Mouse (Mus musculus) CH12.LX (cell line): ENCODE measurements around the gene Scin. TPM values are rescaled to one million over a fixed set of nuclear protein-coding genes. Genes with fewer than 3 reads are reported as not detected.

ENCODE experiments used
- DNase-seq: peaks from one replicate; pipeline ENCODE4 v3.0.0-alpha.2; 2013; ENCODE audit errors: extremely low read depth
- H3K27ac ChIP-seq: 2 replicates; pipeline ENCODE4 v1.5.1; 2012; ENCODE audit warnings: low read depth, mild to moderate bottlenecking, control low read depth, moderate library complexity; ENCODE audit not compliant: insufficient read depth
- H3K27me3 ChIP-seq: replicated peaks from 2 replicates; pipeline ENCODE3; 2012; ENCODE audit warnings: inconsistent platforms
- H3K36me3 ChIP-seq, 2 experiments: replicated peaks in 1 of 2; 2 replicates each; pipeline versions ENCODE3 to v1.6.1; 2012; ENCODE audit warnings: inconsistent platforms in 1 of 2, low read length in 1 of 2, mild to moderate bottlenecking in 1 of 2, mixed read lengths in 1 of 2, moderate library complexity in 1 of 2; ENCODE audit not compliant: control insufficient read depth in 1 of 2, insufficient read depth in 1 of 2
- H3K4me1 ChIP-seq, 2 experiments: 2 replicates each; pipeline ENCODE4 v1.6.1; 2012; ENCODE audit warnings: inconsistent platforms in 1 of 2, moderate library complexity in 1 of 2; ENCODE audit not compliant: insufficient read depth in 2 of 2, control insufficient read depth in 1 of 2
- H3K4me2 ChIP-seq: 2 replicates; pipeline ENCODE4 v1.6.1; 2012; ENCODE audit warnings: low read depth, mild to moderate bottlenecking, control low read depth; ENCODE audit not compliant: poor library complexity, insufficient read depth, severe bottlenecking
- H3K4me3 ChIP-seq, 3 experiments: fragments of 150-350 bp in 1 of 3; sonication (generic) in 1 of 3; replicated peaks in 1 of 3; 2 replicates each; pipeline versions ENCODE3 to v1.5.1; 2011 to 2012; ENCODE audit warnings: low read depth in 2 of 3, low read length in 2 of 3, mild to moderate bottlenecking in 2 of 3, moderate library complexity in 2 of 3, control low read depth in 1 of 3, improper control_type of control experiment in 1 of 3, inconsistent platforms in 1 of 3, mixed read lengths in 1 of 3; ENCODE audit not compliant: poor library complexity in 1 of 3
- H3K79me2 ChIP-seq: replicated peaks from 2 replicates; pipeline ENCODE4 v1.6.1; 2012; ENCODE audit warnings: mild to moderate bottlenecking, moderate library complexity; ENCODE audit not compliant: control insufficient read depth, poor library complexity, insufficient read depth, severe bottlenecking; ENCODE audit errors: extremely low read depth
- H3K9ac ChIP-seq: 2 replicates; pipeline ENCODE4 v1.6.1; 2012; ENCODE audit warnings: low read depth, mild to moderate bottlenecking, control low read depth, moderate library complexity; ENCODE audit not compliant: insufficient read depth
- H3K9me3 ChIP-seq: replicated peaks from 2 replicates; pipeline ENCODE3; 2012; ENCODE audit warnings: low read length, inconsistent platforms, mixed read lengths
- BHLHE40 ChIP-seq: IDR thresholded peaks from 2 replicates; pipeline ENCODE4 v1.6.1; 2011; ENCODE audit warnings: mild to moderate bottlenecking, low read depth, low read length, improper control_type of control experiment
- CHD2 ChIP-seq: IDR thresholded peaks from 2 replicates; pipeline ENCODE4 v1.6.1; 2011; ENCODE audit warnings: low read length, improper control_type of control experiment
- CTCF ChIP-seq, 2 experiments: IDR thresholded peaks in 1 of 2; conservative IDR thresholded peaks in 1 of 2; 2 replicates each; pipeline ENCODE4 v1.5.1; 2011 to 2012; ENCODE audit warnings: low read depth in 2 of 2, low read length in 2 of 2, improper control_type of control experiment in 1 of 2, inconsistent platforms in 1 of 2, mild to moderate bottlenecking in 1 of 2, moderate library complexity in 1 of 2
- E2F4 ChIP-seq: IDR thresholded peaks from 2 replicates; pipeline ENCODE4 v1.6.1; 2011; ENCODE audit warnings: low read depth, low read length, improper control_type of control experiment; ENCODE audit not compliant: insufficient replicate concordance
- EP300 ChIP-seq: IDR thresholded peaks from 2 replicates; pipeline ENCODE4 v1.6.1; 2011; ENCODE audit warnings: low read length, improper control_type of control experiment
- ETS1 ChIP-seq: conservative IDR thresholded peaks from 2 replicates; pipeline ENCODE4 v1.6.1; 2012; ENCODE audit warnings: low read depth, mild to moderate bottlenecking, inconsistent platforms, low read length, improper control_type of control experiment, moderate library complexity
- HCFC1 ChIP-seq: IDR thresholded peaks from 2 replicates; pipeline ENCODE4 v1.6.1; 2012; ENCODE audit warnings: low read depth, mild to moderate bottlenecking, inconsistent platforms, low read length, improper control_type of control experiment
- IRF4 ChIP-seq: IDR thresholded peaks from 2 replicates; pipeline ENCODE4 v1.6.1; 2014; ENCODE audit warnings: low read depth, mild to moderate bottlenecking, inconsistent platforms, low read length, improper control_type of control experiment
- JUN ChIP-seq: IDR thresholded peaks from 2 replicates; pipeline ENCODE4 v1.6.1; 2011; ENCODE audit warnings: low read depth, mild to moderate bottlenecking, low read length, improper control_type of control experiment, moderate library complexity; ENCODE audit not compliant: insufficient read depth
- JUND ChIP-seq: conservative IDR thresholded peaks from 2 replicates; pipeline ENCODE4 v1.6.1; 2011; ENCODE audit warnings: low read depth, low read length, improper control_type of control experiment
- MAZ ChIP-seq: IDR thresholded peaks from 2 replicates; pipeline ENCODE4 v1.6.1; 2012; ENCODE audit warnings: low read depth, mild to moderate bottlenecking, inconsistent platforms, low read length, improper control_type of control experiment, moderate library complexity
- MYC ChIP-seq: IDR thresholded peaks from 2 replicates; pipeline ENCODE4 v1.6.1; 2011; ENCODE audit warnings: low read depth, mild to moderate bottlenecking, improper control_type of control experiment, low read length
- NELFE ChIP-seq: IDR thresholded peaks from 2 replicates; pipeline ENCODE4 v1.6.1; 2011; ENCODE audit warnings: low read depth, low read length, improper control_type of control experiment
- PAX5 ChIP-seq: IDR thresholded peaks from 2 replicates; pipeline ENCODE4 v1.6.1; 2012; ENCODE audit warnings: low read length, inconsistent platforms, mixed read lengths
- RAD21 ChIP-seq: IDR thresholded peaks from 2 replicates; pipeline ENCODE4 v1.6.1; 2011; ENCODE audit warnings: low read depth, mild to moderate bottlenecking, low read length, improper control_type of control experiment, moderate library complexity
- RCOR1 ChIP-seq: conservative IDR thresholded peaks from 2 replicates; pipeline ENCODE4 v1.6.1; 2012; ENCODE audit warnings: low read depth, mild to moderate bottlenecking, inconsistent platforms, low read length, improper control_type of control experiment
- SIN3A ChIP-seq: IDR thresholded peaks from 2 replicates; pipeline ENCODE4 v1.6.1; 2012; ENCODE audit warnings: low read length, improper control_type of control experiment, inconsistent platforms
- SMC3 ChIP-seq: IDR thresholded peaks from 2 replicates; pipeline ENCODE4 v1.6.1; 2011; ENCODE audit warnings: low read depth, low read length, improper control_type of control experiment
- TBP ChIP-seq: conservative IDR thresholded peaks from 2 replicates; pipeline ENCODE4 v1.6.1; 2011; ENCODE audit warnings: low read depth, low read length, improper control_type of control experiment
- TCF12 ChIP-seq: IDR thresholded peaks from 2 replicates; pipeline ENCODE4 v1.6.1; 2014; ENCODE audit warnings: low read depth, mild to moderate bottlenecking, inconsistent platforms, low read length, improper control_type of control experiment
- USF2 ChIP-seq: conservative IDR thresholded peaks from 2 replicates; pipeline ENCODE4 v1.6.1; 2011; ENCODE audit warnings: low read depth, low read length, improper control_type of control experiment
- ZMIZ1 ChIP-seq: IDR thresholded peaks from 2 replicates; pipeline ENCODE4 v1.6.1; 2012; ENCODE audit warnings: low read depth, mild to moderate bottlenecking, inconsistent platforms, low read length, improper control_type of control experiment
- ZNF384 ChIP-seq: IDR thresholded peaks from 2 replicates; pipeline ENCODE4 v1.6.1; 2012; ENCODE audit warnings: low read depth, low read length, improper control_type of control experiment, inconsistent platforms
- dilution Hi-C: fragments of 300-500 bp; cut with MboI; formaldehyde crosslinking; loops from 2 replicates; pipeline ENCODE4 v1.14.3; 2020; ENCODE audit warnings: low sequenced_read_pairs; ENCODE audit not compliant: extremely low pct_unique_long_range_greater_than_20kb, extremely low pct_ligation_motif_present
- in situ Hi-C: fragments of 300-500 bp; cut with MboI; formaldehyde crosslinking; loops from 3 replicates; pipeline ENCODE4 v1.14.3; 2019; ENCODE audit warnings: low sequenced_read_pairs, low pct_ligation_motif_present, low pct_unique_long_range_greater_than_20kb, mixed read lengths
- polyA plus RNA-seq: library from polyadenylated mRNA; unstranded; fragments of >175 nt; gene quantifications from 2 replicates; pipeline ENCODE4 v1.2.1, GENCODE M21; 2012; ENCODE audit warnings: low read depth; ENCODE audit not compliant: insufficient read length
- total RNA-seq, 2 experiments: library from RNA; depleted of rRNA; stranded (reverse); fragments of 300-350 nt in 1 of 2; fragments of >200 nt in 1 of 2; gene quantifications; 2 replicates each; pipeline ENCODE4 v1.2.3; 2012 to 2014

The Scin gene
- total and polyA plus RNA-seq, 3 experiments: not detected

- peak; percentile 63 for TF ChIP-seq EP300
- TF ChIP-seq E2F4: no peak; the same call in 1 of the 2 replicates
- TF ChIP-seq MAZ: peak; percentile 60; the same call in 1 of the 2 replicates
- TF ChIP-seq TCF12: peak; percentile 78
- TF ChIP-seq NELFE: peak; percentile 71
- TF ChIP-seq SMC3: peak; percentile 14
- TF ChIP-seq CHD2: no peak
- peak; percentile 83 for TF ChIP-seq TBP
- peak; percentile 82 for TF ChIP-seq ZMIZ1
- TF ChIP-seq IRF4: peak; percentile 80
- no peak for TF ChIP-seq PAX5
Measured at GRCm38 (mm10) chr12:40016648-40017460, 117.2 kb downstream of the Scin start (continued).

- no peak overlapping the region for H3K9ac ChIP-seq
- dilution Hi-C loops: no loop called here
- no peak for DNase-seq
- H3K4me2 ChIP-seq: no peak overlapping the region
- no peaks in the 10 kb centered on the region for H3K36me3 ChIP-seq
- no peak overlapping the region for H3K4me3 ChIP-seq
- H3K27ac ChIP-seq: no peak overlapping the region
- no peaks in the 10 kb centered on the region for H3K27me3 ChIP-seq
- no peak for TF ChIP-seq IRF4
- no peak for TF ChIP-seq RAD21
- TF ChIP-seq HCFC1: no peak
- no peak for TF ChIP-seq E2F4
- no peak for TF ChIP-seq RCOR1
- TF ChIP-seq TBP: no peak
- TF ChIP-seq JUN: no peak
- TF ChIP-seq SIN3A: no peak
- TF ChIP-seq MYC: no peak
- TF ChIP-seq CTCF (conservative IDR thresholded peaks at IDR 0.05 in 1 of 2, IDR thresholded peaks at IDR 0.05 in 1 of 2; ENCODE audit: low read depth in 2 of 2, low read length in 2 of 2): no peak
- peaks cover 6 to 20% of the 10 kb centered on the region in 2 experiments for H3K4me1 ChIP-seq
- in situ Hi-C loops: loop anchor here (10.0 kb wide), 1 partner anchor 161 kb away; no protein-coding TSS in a partner anchor
- no peaks in the 10 kb centered on the region for H3K79me2 ChIP-seq
- H3K9me3 ChIP-seq: no peaks in the 10 kb centered on the region
Measured at GRCm38 (mm10) chr12:40016068-40016467, 118.0 kb downstream of the Scin start.

DNA sequence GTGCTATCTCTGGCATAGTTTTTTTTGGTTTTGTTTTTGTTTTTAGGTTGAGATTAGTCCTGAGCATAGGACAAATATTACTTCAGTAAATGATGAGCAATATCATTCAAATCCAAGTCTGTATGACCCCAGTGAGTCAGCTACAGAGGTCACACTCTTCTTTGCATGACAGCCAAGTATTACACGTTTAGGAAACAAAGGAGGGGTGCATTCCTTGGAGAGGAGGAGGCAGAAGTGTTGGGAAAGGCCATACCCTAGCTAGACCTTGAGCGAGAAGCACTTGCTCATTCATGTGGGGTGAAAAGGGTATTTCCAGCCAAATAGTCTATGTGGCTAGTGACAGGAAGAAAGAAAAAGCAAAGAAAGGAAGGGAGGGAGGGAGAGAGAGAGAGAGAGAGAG is 124.2 kb downstream of the Scin start:
- Histone ChIP-seq H3K36me3 (no peaks in the 10 kb centered on the region), H3K27me3 (no peaks in the 10 kb centered on the region), H3K4me2 (peak overlapping the region; percentile 36), H3K27ac (peak overlapping the region; percentile 68; the same call in 1 of the 2 replicates), H3K4me1 (peaks cover 24 to 33% of the 10 kb centered on the region in 2 experiments), H3K4me3 (no peak overlapping the region), H3K79me2 (no peaks in the 10 kb centered on the region), H3K9me3 (no peaks in the 10 kb centered on the region), H3K9ac (peak overlapping the region; percentile 25; the same call in 1 of the 2 replicates)
- no peak for TF ChIP-seq USF2
- TF ChIP-seq ETS1: peak; percentile 54
- TF ChIP-seq ZNF384: no peak
- peak; percentile 41 for TF ChIP-seq BHLHE40
- TF ChIP-seq JUND: peak; percentile 40; the same call in 1 of the 2 replicates
- in situ Hi-C loops (loop anchor here (10.0 kb wide), 1 partner anchor 155 kb away; no protein-coding TSS in a partner anchor), dilution Hi-C loops (no loop called here)
- DNase-seq: peak; percentile 38
